Mouse (Mus musculus) MEL (cell line): ENCODE measurements around the gene Gcm2. TPM values are rescaled to one million over a fixed set of nuclear protein-coding genes. Genes with fewer than 3 reads are reported as not detected.

Source experiments
- DNase-seq: peaks from one replicate; pipeline ENCODE4 v3.0.0; 2011; ENCODE audit warnings: low read depth, low spot score
- H3K27ac ChIP-seq: 2 replicates; pipeline ENCODE4 v1.5.1; 2012; ENCODE audit warnings: low read depth, mild to moderate bottlenecking, control low read depth, low read length, moderate library complexity; ENCODE audit not compliant: control insufficient read depth
- H3K27me3 ChIP-seq, 2 experiments: fragments of 150-350 bp in 1 of 2; sonication (generic) in 1 of 2; 2 replicates each; pipeline ENCODE4 v1.6.1; 2012; ENCODE audit warnings: low read length in 2 of 2, mild to moderate bottlenecking in 2 of 2, improper control_type of control experiment in 1 of 2, moderate library complexity in 1 of 2; ENCODE audit not compliant: insufficient read depth in 2 of 2, control insufficient read depth in 1 of 2
- H3K36me3 ChIP-seq, 2 experiments: 2 replicates each; pipeline ENCODE4 v1.6.1; 2012 to 2014; ENCODE audit warnings: low read length in 2 of 2, improper control_type of control experiment in 1 of 2, inconsistent platforms in 1 of 2, mild to moderate bottlenecking in 1 of 2; ENCODE audit not compliant: insufficient read depth in 2 of 2, control insufficient read depth in 1 of 2
- H3K4me1 ChIP-seq, 2 experiments: fragments of 150-350 bp in 1 of 2; sonication (generic) in 1 of 2; 2 replicates each; pipeline ENCODE4 v1.6.1; 2012; ENCODE audit warnings: low read length in 2 of 2, improper control_type of control experiment in 1 of 2, mild to moderate bottlenecking in 1 of 2; ENCODE audit not compliant: insufficient read depth in 2 of 2, control insufficient read depth in 1 of 2
- H3K4me3 ChIP-seq, 2 experiments: fragments of 150-350 bp in 1 of 2; sonication (generic) in 1 of 2; 2 replicates each; pipeline ENCODE4 v1.5.1; 2012; ENCODE audit warnings: low read depth in 2 of 2, low read length in 2 of 2, mild to moderate bottlenecking in 2 of 2, moderate library complexity in 2 of 2, control low read depth in 1 of 2, improper control_type of control experiment in 1 of 2; ENCODE audit not compliant: control insufficient read depth in 1 of 2, insufficient read depth in 1 of 2
- H3K79me2 ChIP-seq: 2 replicates; pipeline ENCODE4 v1.6.1; 2012; ENCODE audit warnings: mild to moderate bottlenecking, low read length, moderate library complexity; ENCODE audit not compliant: control insufficient read depth, poor library complexity, insufficient read depth
- H3K9ac ChIP-seq: 2 replicates; pipeline ENCODE4 v1.6.1; 2012; ENCODE audit warnings: low read depth, mild to moderate bottlenecking, control low read depth, low read length, moderate library complexity; ENCODE audit not compliant: control insufficient read depth, poor library complexity, severe bottlenecking
- H3K9me3 ChIP-seq: fragments of 150-350 bp; sonication (generic); replicated peaks from 2 replicates; pipeline ENCODE4 v1.6.1; 2012; ENCODE audit warnings: mild to moderate bottlenecking, low read length, improper control_type of control experiment, moderate library complexity; ENCODE audit not compliant: insufficient read depth
- BHLHE40 ChIP-seq: IDR thresholded peaks from 2 replicates; pipeline ENCODE4 v1.6.1; 2012; ENCODE audit warnings: low read depth, mild to moderate bottlenecking, inconsistent platforms, low read length, improper control_type of control experiment, borderline replicate concordance
- CTCF ChIP-seq, 3 experiments: IDR thresholded peaks in 2 of 3; conservative IDR thresholded peaks in 1 of 3; 2 replicates each; pipeline ENCODE4 v1.5.1; 2011 to 2012; ENCODE audit warnings: low read length in 3 of 3, low read depth in 2 of 3, mild to moderate bottlenecking in 2 of 3, improper control_type of control experiment in 1 of 3, inconsistent platforms in 1 of 3, mixed read lengths in 1 of 3, moderate library complexity in 1 of 3; ENCODE audit not compliant: control insufficient read depth in 1 of 3, insufficient read depth in 1 of 3, poor library complexity in 1 of 3, severe bottlenecking in 1 of 3
- HCFC1 ChIP-seq: IDR thresholded peaks from 2 replicates; pipeline ENCODE4 v1.6.1; 2012; ENCODE audit warnings: low read depth, mild to moderate bottlenecking, inconsistent platforms, low read length, improper control_type of control experiment, moderate library complexity
- MAX ChIP-seq: IDR thresholded peaks from 2 replicates; pipeline ENCODE4 v1.6.1; 2011; ENCODE audit warnings: low read length, improper control_type of control experiment
- MYB ChIP-seq: IDR thresholded peaks from 2 replicates; pipeline ENCODE4 v1.6.1; 2011; ENCODE audit warnings: mild to moderate bottlenecking, low read depth, low read length, improper control_type of control experiment
- MYC ChIP-seq: IDR thresholded peaks from 2 replicates; pipeline ENCODE4 v1.6.1; 2011; ENCODE audit warnings: low read depth, mild to moderate bottlenecking, low read length, improper control_type of control experiment, moderate library complexity
- NRF1 ChIP-seq: IDR thresholded peaks from 2 replicates; pipeline ENCODE4 v1.6.1; 2014; ENCODE audit warnings: low read depth, mild to moderate bottlenecking, inconsistent platforms, low read length, improper control_type of control experiment, moderate library complexity; ENCODE audit not compliant: poor library complexity, insufficient read depth, severe bottlenecking
- RCOR1 ChIP-seq: IDR thresholded peaks from 2 replicates; pipeline ENCODE4 v1.6.1; 2012; ENCODE audit warnings: low read depth, mild to moderate bottlenecking, inconsistent platforms, low read length, improper control_type of control experiment
- SIN3A ChIP-seq: IDR thresholded peaks from 2 replicates; pipeline ENCODE4 v1.6.1; 2012; ENCODE audit warnings: low read length, improper control_type of control experiment, inconsistent platforms
- TBP ChIP-seq: IDR thresholded peaks from 2 replicates; pipeline ENCODE4 v1.8.0; 2011; ENCODE audit warnings: low read depth, low read length, improper control_type of control experiment
- UBTF ChIP-seq: IDR thresholded peaks from 2 replicates; pipeline ENCODE4 v1.6.1; 2012; ENCODE audit warnings: low read depth, mild to moderate bottlenecking, inconsistent platforms, low read length, improper control_type of control experiment, moderate library complexity, borderline replicate concordance; ENCODE audit not compliant: insufficient read depth
- USF1 ChIP-seq: IDR thresholded peaks from 2 replicates; pipeline ENCODE4 v1.6.1; 2014; ENCODE audit warnings: low read depth, mild to moderate bottlenecking, inconsistent platforms, low read length, improper control_type of control experiment, moderate library complexity
- ZKSCAN1 ChIP-seq: IDR thresholded peaks from 2 replicates; pipeline ENCODE4 v1.6.1; 2012; ENCODE audit warnings: low read depth, mild to moderate bottlenecking, inconsistent platforms, low read length, improper control_type of control experiment, moderate library complexity
- ZMIZ1 ChIP-seq: IDR thresholded peaks from 2 replicates; pipeline ENCODE4 v1.6.1; 2012; ENCODE audit warnings: low read depth, mild to moderate bottlenecking, inconsistent platforms, low read length, improper control_type of control experiment, moderate library complexity
- polyA plus RNA-seq, 2 experiments: library from polyadenylated mRNA; stranded (reverse) in 1 of 2; unstranded in 1 of 2; fragments of >175 nt in 1 of 2; fragments of >200 nt in 1 of 2; gene quantifications; 2 replicates each; pipeline versions ENCODE4 v1.2.1 to v1.2.4; 2012; ENCODE audit warnings: low replicate concordance in 2 of 2, low read depth in 1 of 2; ENCODE audit not compliant: insufficient read length in 2 of 2, insufficient read depth in 1 of 2, missing spikeins in 1 of 2
- total RNA-seq: library from RNA; depleted of rRNA; stranded (reverse); fragments of 300-350 nt; gene quantifications from 2 replicates; pipeline ENCODE4 v1.2.3, GENCODE M21; 2012

The Gcm2 gene
- total and polyA plus RNA-seq, 3 experiments: not detected

GRCm38 (mm10) chr13:41129061-41129460 lies 18.2 kb upstream of the Gcm2 start:
- no peak overlapping the region for H3K4me3 ChIP-seq
- H3K36me3 ChIP-seq: no peaks in the 10 kb centered on the region
- H3K4me1 ChIP-seq: no peaks in the 10 kb centered on the region
- no peak overlapping the region for H3K9ac ChIP-seq
- H3K79me2 ChIP-seq: no peaks in the 10 kb centered on the region
- no peak for DNase-seq
- TF ChIP-seq HCFC1: no peak
- no peak for TF ChIP-seq NRF1
- TF ChIP-seq MAX: no peak
- TF ChIP-seq TBP: no peak
- no peak for TF ChIP-seq CTCF (IDR thresholded peaks at IDR 0.05 in 2 of 3, conservative IDR thresholded peaks at IDR 0.05 in 1 of 3; ENCODE audit: control insufficient read depth in 1 of 3, insufficient read depth in 1 of 3, low read depth in 2 of 3, low read length in 3 of 3, poor library complexity in 1 of 3, severe bottlenecking in 1 of 3)
- no peak for TF ChIP-seq RCOR1
- TF ChIP-seq MYC: no peak
- peaks cover 2 to 4% of the 10 kb centered on the region in 2 experiments; a peak in 3 of 4 replicates for H3K27me3 ChIP-seq
- H3K9me3 ChIP-seq: no peaks in the 10 kb centered on the region
- H3K27ac ChIP-seq: no peak overlapping the region

- Histone ChIP-seq H3K4me3 (no peak overlapping the region), H3K4me1 (no peaks in the 10 kb centered on the region), H3K27ac (no peak overlapping the region), H3K79me2 (no peaks in the 10 kb centered on the region), H3K36me3 (no peaks in the 10 kb centered on the region), H3K9me3 (no peaks in the 10 kb centered on the region), H3K9ac (no peak overlapping the region), H3K27me3 (peaks cover 2 to 4% of the 10 kb centered on the region in 2 experiments; a peak in 3 of 4 replicates)
- no peak for DNase-seq
- no peak for TF ChIP-seq MYB
- no peak for TF ChIP-seq TBP
- no peak for TF ChIP-seq ZMIZ1
- TF ChIP-seq UBTF: no peak
- TF ChIP-seq BHLHE40: no peak
- TF ChIP-seq NRF1: no peak
- no peak for TF ChIP-seq SIN3A
Observed at GRCm38 (mm10) chr13:41128326-41128725, 17.5 kb upstream of the Gcm2 start.

- no peak overlapping the region for H3K9ac ChIP-seq
- TF ChIP-seq ZKSCAN1: no peak
- TF ChIP-seq USF1: no peak
- no peak for TF ChIP-seq CTCF (IDR thresholded peaks at IDR 0.05 in 2 of 3, conservative IDR thresholded peaks at IDR 0.05 in 1 of 3; ENCODE audit: control insufficient read depth in 1 of 3, insufficient read depth in 1 of 3, low read depth in 2 of 3, low read length in 3 of 3, poor library complexity in 1 of 3, severe bottlenecking in 1 of 3)
- no peak for TF ChIP-seq MAX
- no peak overlapping the region for H3K27ac ChIP-seq
- H3K27me3 ChIP-seq: no peaks in the 10 kb centered on the region
- H3K9me3 ChIP-seq: no peaks in the 10 kb centered on the region
- H3K36me3 ChIP-seq: no peaks in the 10 kb centered on the region
- no peak for DNase-seq
- H3K4me1 ChIP-seq: no peaks in the 10 kb centered on the region
- no peak overlapping the region for H3K4me3 ChIP-seq
- H3K79me2 ChIP-seq: no peaks in the 10 kb centered on the region
Observed at GRCm38 (mm10) chr13:41123666-41124225, 12.9 kb upstream of the Gcm2 start.
